Mouse (Mus musculus) myocyte (in vitro differentiated cells): ENCODE measurements around the gene Mat1a. TPM values are rescaled to one million over a fixed set of nuclear protein-coding genes. Genes with fewer than 3 reads are reported as not detected.

Experiments used
- H3K27me3 ChIP-seq: one replicate; pipeline ENCODE4 v1.6.1; 2011; ENCODE audit not compliant: control insufficient read depth, insufficient read depth, insufficient read length
- H3K36me3 ChIP-seq: one replicate; pipeline ENCODE4 v1.6.1; 2011; ENCODE audit not compliant: control insufficient read depth, insufficient read depth
- H3K4me2 ChIP-seq: one replicate; pipeline ENCODE4 v1.6.1; 2011; ENCODE audit warnings: low read depth, control low read depth
- H3K4me3 ChIP-seq: one replicate; pipeline ENCODE4 v1.5.1; 2011; ENCODE audit warnings: mild to moderate bottlenecking, control low read depth, moderate library complexity
- H3K79me2 ChIP-seq: one replicate; pipeline ENCODE4 v1.6.1; 2011; ENCODE audit not compliant: control insufficient read depth, insufficient read depth
- H3ac ChIP-seq: one replicate; pipeline ENCODE4 v1.6.1; 2011; ENCODE audit not compliant: control insufficient read depth, insufficient read length
- CEBPB ChIP-seq: IDR thresholded peaks from 2 replicates; pipeline ENCODE4 v1.6.1; 2011; ENCODE audit warnings: mild to moderate bottlenecking, moderate library complexity; ENCODE audit not compliant: poor library complexity, insufficient read depth, severe bottlenecking
- E2F4 ChIP-seq: IDR thresholded peaks from one replicate; pipeline ENCODE4 v1.6.1; 2011; ENCODE audit warnings: mild to moderate bottlenecking, control low read depth, moderate library complexity; ENCODE audit not compliant: insufficient read depth
- MAX ChIP-seq: IDR thresholded peaks from one replicate; pipeline ENCODE4 v1.6.1; 2011; ENCODE audit warnings: low read depth, mild to moderate bottlenecking, control low read depth
- MYOD1 ChIP-seq, 3 experiments: IDR thresholded peaks; one replicate each; pipeline ENCODE4 v1.6.1; 2011; ENCODE audit warnings: control low read depth in 2 of 3, low read depth in 2 of 3, mild to moderate bottlenecking in 2 of 3, moderate library complexity in 1 of 3; ENCODE audit not compliant: insufficient read length in 2 of 3, control insufficient read depth in 1 of 3
- MYOG ChIP-seq, 3 experiments: IDR thresholded peaks; one replicate each; pipeline ENCODE4 v1.6.1; 2011; ENCODE audit warnings: control low read depth in 2 of 3, low read depth in 2 of 3, mild to moderate bottlenecking in 2 of 3; ENCODE audit not compliant: insufficient read length in 2 of 3, control insufficient read depth in 1 of 3, insufficient read depth in 1 of 3
- POLR2A ChIP-seq: IDR thresholded peaks from one replicate; pipeline ENCODE4 v1.6.1; 2011; ENCODE audit warnings: low read depth, mild to moderate bottlenecking, control low read depth, moderate library complexity; ENCODE audit not compliant: insufficient read length
- POLR2AphosphoS2 ChIP-seq: IDR thresholded peaks from one replicate; pipeline ENCODE4 v1.6.1; 2011; ENCODE audit warnings: low read depth, control low read depth; ENCODE audit not compliant: insufficient read length
- REST ChIP-seq: IDR thresholded peaks from one replicate; pipeline ENCODE4 v1.6.1; 2011; ENCODE audit warnings: mild to moderate bottlenecking, control low read depth, moderate library complexity; ENCODE audit not compliant: insufficient read depth, insufficient read length
- SRF ChIP-seq: IDR thresholded peaks from one replicate; pipeline ENCODE4 v1.6.1; 2011; ENCODE audit warnings: low read depth; ENCODE audit not compliant: control insufficient read depth, insufficient read length
- TCF12 ChIP-seq: IDR thresholded peaks from one replicate; pipeline ENCODE4 v1.6.1; 2011; ENCODE audit warnings: mild to moderate bottlenecking, control low read depth; ENCODE audit not compliant: poor library complexity, insufficient read depth, severe bottlenecking
- TCF3 ChIP-seq: IDR thresholded peaks from one replicate; pipeline ENCODE4 v1.6.1; 2011; ENCODE audit warnings: low read depth, control low read depth; ENCODE audit not compliant: insufficient read length
- USF1 ChIP-seq: IDR thresholded peaks from one replicate; pipeline ENCODE4 v1.6.1; 2011; ENCODE audit warnings: low read depth, mild to moderate bottlenecking, control low read depth, moderate library complexity
- polyA plus RNA-seq: library from polyadenylated mRNA; unstranded; fragments of >200 nt; fragmentation: generic; extraction: Trizol; gene quantifications from one replicate; pipeline ENCODE4 v1.2.1, GENCODE M21; 2012; ENCODE audit warnings: missing spikeins

The Mat1a gene
- polyA plus RNA-seq, 1 experiment, result not detected

- Histone ChIP-seq H3K27me3 (no peaks in the 10 kb centered on the region), H3K4me2 (no peak overlapping the region), H3ac (no peak overlapping the region), H3K36me3 (no peaks in the 10 kb centered on the region), H3K4me3 (no peak overlapping the region), H3K79me2 (no peaks in the 10 kb centered on the region)
- TF ChIP-seq REST (no peak), POLR2A (no peak), MYOG (IDR thresholded peaks at IDR 0.05; ENCODE audit: control insufficient read depth in 1 of 3, insufficient read depth in 1 of 3, insufficient read length in 2 of 3, low read depth in 2 of 3) (no peak), E2F4 (no peak), TCF12 (no peak), MYOD1 (IDR thresholded peaks at IDR 0.05; ENCODE audit: control insufficient read depth in 1 of 3, insufficient read length in 2 of 3, low read depth in 2 of 3) (no peak)
Measured at GRCm38 (mm10) chr14:41167278-41167677, 62.4 kb downstream of the Mat1a start.

- TF ChIP-seq TCF12, result no peak
- no peak for TF ChIP-seq POLR2A
- no peak for TF ChIP-seq USF1
- no peak for TF ChIP-seq MYOD1 (IDR thresholded peaks at IDR 0.05; ENCODE audit: control insufficient read depth in 1 of 3, insufficient read length in 2 of 3, low read depth in 2 of 3)
- TF ChIP-seq E2F4, result no peak
- TF ChIP-seq MAX, result no peak
Measured at GRCm38 (mm10) chr14:41168567-41168966, 63.7 kb downstream of the Mat1a start.

DNA sequence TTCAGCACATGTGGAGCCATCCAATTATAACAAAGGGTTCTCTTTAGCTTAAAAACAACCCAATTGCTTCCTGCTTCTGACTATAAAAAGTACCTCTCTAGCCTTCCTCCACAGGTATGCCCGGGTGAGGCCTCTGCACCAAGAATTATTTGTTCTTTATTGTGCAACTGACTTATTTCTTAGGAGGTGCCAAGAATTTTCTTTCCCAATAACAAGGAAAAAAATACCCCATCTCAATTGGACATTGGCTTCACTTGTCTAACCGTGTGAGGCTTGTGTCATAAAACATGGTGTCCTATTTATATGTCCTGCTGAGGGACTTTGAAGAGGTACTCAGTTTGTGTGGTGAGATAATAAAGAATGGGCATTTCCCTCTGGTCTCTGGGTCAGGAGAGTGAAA, 65.7 kb downstream of the Mat1a start:
- TF ChIP-seq USF1 (no peak), SRF (no peak), POLR2AphosphoS2 (no peak), POLR2A (no peak), MAX (no peak), TCF3 (no peak), CEBPB (no peak), REST (no peak)
- H3K4me2 ChIP-seq, result no peak overlapping the region
- H3K4me3 ChIP-seq, result no peak overlapping the region
- no peaks in the 10 kb centered on the region for H3K36me3 ChIP-seq
- H3K27me3 ChIP-seq, result no peaks in the 10 kb centered on the region
- H3K79me2 ChIP-seq, result no peaks in the 10 kb centered on the region
- no peak overlapping the region for H3ac ChIP-seq

More at GRCm38 (mm10) chr14:41168567-41168966, 63.7 kb downstream of the Mat1a start:
- Histone ChIP-seq H3ac (no peak overlapping the region), H3K4me3 (no peak overlapping the region), H3K27me3 (no peaks in the 10 kb centered on the region), H3K36me3 (no peaks in the 10 kb centered on the region), H3K79me2 (no peaks in the 10 kb centered on the region), H3K4me2 (no peak overlapping the region)

Other genes with a start within 250 kb of the Mat1a start
- gene Sh2d4b, start 211.8 kb upstream of the Mat1a start, polyA plus RNA-seq, result 0.23 TPM
- gene Tspan14, start 138.2 kb upstream of the Mat1a start, polyA plus RNA-seq, result 90.6 TPM
- gene Fam213a, start 91.2 kb upstream of the Mat1a start, polyA plus RNA-seq, result 1.8 TPM
- gene Dydc2, start 35.8 kb upstream of the Mat1a start, polyA plus RNA-seq, result not detected
- not detected for gene Dydc1, start 32.1 kb upstream of the Mat1a start, polyA plus RNA-seq
- gene Sftpa1, start 26.7 kb downstream of the Mat1a start, polyA plus RNA-seq, result not detected
- not detected for gene Mbl1, start 46.4 kb downstream of the Mat1a start, polyA plus RNA-seq
- gene Sftpd, start 80.1 kb downstream of the Mat1a start, polyA plus RNA-seq, result not detected
- not detected for gene Gm2832, start 173.8 kb downstream of the Mat1a start, polyA plus RNA-seq
- gene Gm5798, start 243.6 kb downstream of the Mat1a start, polyA plus RNA-seq, result not detected